Mouse (Mus musculus): ENCODE results near the gene Anks1b.

DNA sequence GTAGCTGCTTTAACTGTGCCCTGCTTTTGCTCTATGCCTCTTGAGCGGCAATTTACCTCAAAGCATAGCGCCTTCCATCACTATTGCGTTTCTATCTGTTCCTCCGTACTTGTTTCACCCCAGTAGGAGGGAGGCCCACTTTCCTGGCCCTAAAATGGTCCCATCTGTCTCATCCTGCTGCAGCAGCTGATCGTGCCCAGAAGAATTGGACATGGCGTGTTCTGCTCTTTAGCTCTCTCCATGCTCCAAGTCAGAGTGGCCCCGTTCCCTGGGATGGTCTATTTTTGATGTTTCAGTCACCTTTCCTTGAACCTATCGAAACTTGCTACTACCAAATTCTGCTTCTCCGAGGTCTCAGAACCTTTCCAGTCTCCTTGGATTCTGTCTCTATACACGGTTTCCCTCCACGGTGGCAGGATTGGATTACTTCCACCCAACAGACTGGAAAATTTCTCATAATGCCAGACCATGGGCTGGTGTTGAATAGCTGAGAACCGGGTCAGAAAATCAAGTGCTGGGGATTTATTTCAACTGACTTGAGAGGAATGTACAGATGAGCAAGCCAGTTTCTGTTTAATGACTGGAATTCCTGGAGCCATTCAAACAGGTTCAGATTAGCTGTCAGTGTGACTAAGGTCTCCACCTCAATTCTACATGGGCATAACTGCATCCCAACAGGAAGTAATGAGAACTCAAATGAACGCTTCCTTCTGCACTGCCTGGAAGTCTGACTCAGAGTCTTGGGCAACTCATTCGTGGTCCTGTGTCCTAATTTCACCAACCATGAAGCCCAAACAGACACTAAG lies 726.6 kb downstream of the Anks1b start:
- TF ChIP-seq POLR2A (IDR thresholded peaks at IDR 0.05; ENCODE audit: low read depth, low read length) (no peak), CTCF (conservative IDR thresholded peaks at IDR 0.05; ENCODE audit: insufficient read depth, insufficient read length, low read depth, low read length) (no peak)

Measured in kidney, adult 2 months (tissue).